29 mouse cellular contexts compared by ENCODE assay signal in genomic region chr3:142795587-142795986, GRCm38 (mm10). TPM values are rescaled to one million over a fixed set of nuclear protein-coding genes. Genes with fewer than 3 reads are reported as not detected.
DNase-seq lines count a peak whose midpoint lies in the region; ATAC-seq and TF ChIP-seq lines count a peak whose summit lies in the region.
"Had no signal": no experiment of that assay in that cellular context is flagged by ENCODE, and none has a peak within 500 bp of the region (broad histone marks: within the 10 kb centered on the region; RNA-seq: fewer than 3 reads in every experiment).

No protein-coding gene starts in this region.

- peak; percentile 37 for DNase-seq in adrenal gland, adult 2 months
- DNase-seq in adrenal gland, postnatal 14 days = no peak
- peak; percentile 91 for DNase-seq in heart, adult 11 months
- no peak for DNase-seq in heart, adult 8-10 months (ENCODE audit: low spot score)
- no peak for DNase-seq in liver, embryonic 14.5 days (ENCODE audit: low read depth in 3 of 3, low spot score in 3 of 3)
- no peak for DNase-seq in liver
- DNase-seq in stomach, postnatal 0 days (ENCODE audit: low spot score) = no peak
- DNase-seq: adrenal gland, postnatal 25 days; cerebellum, adult 18-20 months; cerebellum, postnatal 10 days; gastrocnemius, adult 2 months; heart, postnatal 14 days; kidney, adult 11 months; kidney, postnatal 14 days; layer of hippocampus, adult 9-11 months; lung, embryonic 14.5 days; lung, postnatal 36 days; midbrain, embryonic 14.5 days; thymus, postnatal 25 days had no signal

- TF ChIP-seq EP300 in liver, embryonic 14.5 days (IDR thresholded peaks at IDR 0.05; ENCODE audit: low read depth) = no peak
- TF ChIP-seq EP300 in stomach, postnatal 0 days (optimal IDR thresholded peaks at IDR 0.05) = no peak

- no peak for TF ChIP-seq CTCF in liver, embryonic 14.5 days (IDR thresholded peaks at IDR 0.05; ENCODE audit: low read depth)
- TF ChIP-seq CTCF in stomach, postnatal 0 days (IDR thresholded peaks at IDR 0.05; ENCODE audit: low read depth) = no peak

- ATAC-seq in liver, embryonic 14.5 days (ENCODE audit: insufficient read depth) = peak; percentile 28; the same call in 1 of the 2 replicates
- 0 out of 2 replicates have a peak, but pooled peaks have one; percentile 10 for ATAC-seq in stomach, embryonic 15.5 days (ENCODE audit: insufficient read depth, low FRiP score, low read depth)
- ATAC-seq in stomach, postnatal 0 days (ENCODE audit: low FRiP score, low TSS enrichment) = no peak
- ATAC-seq: forebrain, embryonic 14.5 days; inflammation-experienced regulatory T-cells, adult 6 months had no signal

- no peaks in the 10 kb centered on the region for H3K27me3 ChIP-seq in liver, embryonic 14.5 days (ENCODE audit: control insufficient read depth, insufficient read depth, low read length)
- H3K27me3 ChIP-seq in stomach, embryonic 15.5 days (replicated peaks) = no peaks in the 10 kb centered on the region
- no peaks in the 10 kb centered on the region for H3K27me3 ChIP-seq in stomach, postnatal 0 days (ENCODE audit: control insufficient read depth, insufficient read depth, low read length)
- H3K27me3 ChIP-seq: CH12.LX; embryonic facial prominence, embryonic 15.5 days; hindbrain, embryonic 15.5 days; limb, embryonic 15.5 days; neural tube, embryonic 15.5 days had no signal

- 88% methylated on average over 3 of the region's 3 CpGs for WGBS in liver, embryonic 14.5 days (ENCODE audit: insufficient replicate concordance)
- 97% methylated on average over 3 of the region's 3 CpGs for WGBS in stomach, embryonic 15.5 days
- WGBS in stomach, postnatal 0 days = 93% methylated on average over 3 of the region's 3 CpGs

- no peak overlapping the region for H3K4me3 ChIP-seq in liver, embryonic 14.5 days (ENCODE audit: insufficient read depth in 1 of 2, low read depth in 2 of 2, low read length in 2 of 2)
- H3K4me3 ChIP-seq in stomach, embryonic 15.5 days (replicated peaks) = no peak overlapping the region
- no peak overlapping the region for H3K4me3 ChIP-seq in stomach, postnatal 0 days (ENCODE audit: low read depth, low read length)
- H3K4me3 ChIP-seq: embryonic facial prominence, embryonic 15.5 days; gastrocnemius, adult 2 months; hindbrain, embryonic 10.5 days; hindbrain, embryonic 15.5 days; limb, embryonic 10.5 days; limb, embryonic 15.5 days; neural tube, embryonic 15.5 days had no signal

- H3K27ac ChIP-seq in liver, embryonic 14.5 days = no peak overlapping the region
- no peak overlapping the region for H3K27ac ChIP-seq in stomach, embryonic 15.5 days
- no peak overlapping the region for H3K27ac ChIP-seq in stomach, postnatal 0 days (replicated peaks)
- H3K27ac ChIP-seq: embryonic facial prominence, embryonic 15.5 days; gastrocnemius, adult 2 months; hindbrain, embryonic 10.5 days; hindbrain, embryonic 15.5 days; limb, embryonic 10.5 days; limb, embryonic 15.5 days; neural tube, embryonic 15.5 days had no signal

- peaks cover 63% of the 10 kb centered on the region for H3K36me3 ChIP-seq in liver, embryonic 14.5 days (replicated peaks; ENCODE audit: control insufficient read depth, insufficient read depth, low read depth)
- H3K36me3 ChIP-seq in stomach, embryonic 15.5 days = peaks cover 20% of the 10 kb centered on the region
- H3K36me3 ChIP-seq in stomach, postnatal 0 days (ENCODE audit: control insufficient read depth, insufficient read depth, low read length) = peaks cover 7% of the 10 kb centered on the region

- H3K9me3 ChIP-seq in liver, embryonic 14.5 days (ENCODE audit: control insufficient read depth, low read length) = no peaks in the 10 kb centered on the region
- no peaks in the 10 kb centered on the region for H3K9me3 ChIP-seq in stomach, embryonic 15.5 days
- no peaks in the 10 kb centered on the region for H3K9me3 ChIP-seq in stomach, postnatal 0 days (ENCODE audit: control insufficient read depth, low read length)
- H3K9me3 ChIP-seq: embryonic facial prominence, embryonic 15.5 days; hindbrain, embryonic 10.5 days; hindbrain, embryonic 15.5 days; limb, embryonic 10.5 days; limb, embryonic 15.5 days; neural tube, embryonic 15.5 days had no signal

- H3K4me2 ChIP-seq in liver, embryonic 14.5 days (ENCODE audit: low read depth) = no peak overlapping the region
- H3K4me2 ChIP-seq in stomach, embryonic 15.5 days = no peak overlapping the region
- H3K4me2 ChIP-seq in stomach, postnatal 0 days (replicated peaks; ENCODE audit: low read depth) = no peak overlapping the region
- H3K4me2 ChIP-seq: embryonic facial prominence, embryonic 15.5 days; hindbrain, embryonic 15.5 days; limb, embryonic 15.5 days; lung, embryonic 14.5 days; neural tube, embryonic 15.5 days had no signal

- H3K9ac ChIP-seq in liver, embryonic 14.5 days (replicated peaks) = no peak overlapping the region
- H3K9ac ChIP-seq in stomach, embryonic 15.5 days = no peak overlapping the region
- no peak overlapping the region for H3K9ac ChIP-seq in stomach, postnatal 0 days (ENCODE audit: low read length)
- H3K9ac ChIP-seq: embryonic facial prominence, embryonic 15.5 days; hindbrain, embryonic 15.5 days; limb, embryonic 15.5 days; lung, embryonic 14.5 days; neural tube, embryonic 15.5 days had no signal

- no peaks in the 10 kb centered on the region for H3K4me1 ChIP-seq in liver, embryonic 14.5 days (replicated peaks; ENCODE audit: control insufficient read depth in 2 of 2, insufficient read depth in 2 of 2, low read length in 1 of 2)
- no peaks in the 10 kb centered on the region for H3K4me1 ChIP-seq in stomach, embryonic 15.5 days
- H3K4me1 ChIP-seq in stomach, postnatal 0 days (replicated peaks; ENCODE audit: control insufficient read depth, insufficient read depth) = no peaks in the 10 kb centered on the region
- H3K4me1 ChIP-seq: embryonic facial prominence, embryonic 15.5 days; hindbrain, embryonic 10.5 days; hindbrain, embryonic 15.5 days; limb, embryonic 10.5 days; limb, embryonic 15.5 days; neural tube, embryonic 15.5 days had no signal

RNA-seq across cellular contexts. Expression of gene Gtf2b, which starts 30.7 kb away (rescaled TPM):
- total RNA-seq in adrenal gland, adult 2 months (2021) = 10 to 100 TPM; 58.6 to 69.1 TPM
- polyA plus RNA-seq in adrenal gland, adult 2 months (2012; rRNA removed) = 9.3 and 12.4 TPM in 2 replicates
- 57.3 and 57.5 TPM in 2 replicates for total RNA-seq in adrenal gland, postnatal 14 days (2021)
- 10 to 100 TPM; 17.8 to 20.6 (median 19.2) TPM for total RNA-seq in heart, adult 8-10 months (2022)
- polyA plus RNA-seq in liver, embryonic 14.5 days (2012; rRNA removed) = 17.5 and 26.4 TPM in 2 replicates
- polyA plus RNA-seq in liver, embryonic 14.5 days (2014; fragmentation: Nextera tagmentation; extraction: Ambion mirVana) = 44.3 and 46.2 TPM in 2 replicates
- 70.7 and 75.3 TPM in 2 replicates for polyA plus RNA-seq in stomach, embryonic 15.5 days (2015; fragmentation: Nextera tagmentation; extraction: Ambion mirVana)
- polyA plus RNA-seq in stomach, postnatal 0 days (2015; fragmentation: Nextera tagmentation; extraction: Ambion mirVana) = 52.8 and 54.5 TPM in 2 replicates

Comparison
In these comparisons a context has a peak if more than half of its experiments do, and no peak if none do; other contexts are left out.
1. DNase-seq: peak in adrenal gland, adult 2 months (single experiment) and heart, adult 11 months (single experiment); none in adrenal gland, postnatal 14 days (single experiment), heart, adult 8-10 months (single experiment), liver, embryonic 14.5 days (0 of 3), liver (single experiment) and stomach, postnatal 0 days (single experiment).